Comparison of ENCODE assay signal across 10 mouse cellular contexts in the genomic region with DNA sequence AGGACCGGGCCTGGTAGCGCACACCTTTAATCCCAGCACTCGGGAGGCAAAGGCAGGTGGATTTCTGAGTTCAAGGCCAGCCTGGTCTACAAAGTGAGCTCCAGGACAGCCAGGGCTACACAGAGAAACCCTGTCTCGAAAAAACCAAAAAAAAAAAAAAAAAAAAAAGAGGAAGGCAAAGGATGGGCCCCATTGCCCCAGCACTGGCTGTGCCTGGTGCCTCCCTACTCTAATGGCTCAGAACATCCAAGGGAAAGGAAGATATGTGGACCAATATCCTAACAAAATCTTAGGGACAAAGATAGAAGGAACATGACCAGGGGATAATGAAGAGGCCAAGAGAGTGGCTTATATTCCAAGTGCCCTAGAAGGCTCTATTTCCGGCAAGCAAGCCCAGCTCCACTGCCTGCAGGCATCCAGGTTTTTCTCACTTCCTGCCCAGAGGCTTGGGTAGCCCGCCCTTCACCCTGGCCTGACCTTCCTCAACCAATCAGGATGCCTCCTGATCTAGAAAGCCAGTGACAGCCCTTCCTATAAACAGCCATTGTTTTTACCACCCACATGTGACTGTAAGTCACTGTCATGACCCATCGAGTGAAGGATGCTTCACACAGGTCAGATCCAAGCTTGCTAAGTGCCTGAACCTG. TPM values are rescaled to one million over a fixed set of nuclear protein-coding genes. Genes with fewer than 3 reads are reported as not detected.
DNase-seq lines count a peak whose midpoint lies in the region; ATAC-seq and TF ChIP-seq lines count a peak whose summit lies in the region.
"Had no signal": no experiment of that assay in that cellular context is flagged by ENCODE, and none has a peak within 500 bp of the region (broad histone marks: within the 10 kb centered on the region; RNA-seq: fewer than 3 reads in every experiment).

No protein-coding gene starts in this region.

- no peak overlapping the region for H3K27ac ChIP-seq in intestine, postnatal 0 days (ENCODE audit: low read depth, low read length)
- H3K27ac ChIP-seq in intestine, embryonic 16.5 days (ENCODE audit: low read length) = no peak overlapping the region
- no peak overlapping the region for H3K27ac ChIP-seq in stomach, postnatal 0 days (replicated peaks)

- no peaks in the 10 kb centered on the region for H3K36me3 ChIP-seq in intestine, postnatal 0 days (ENCODE audit: control insufficient read depth, insufficient read depth)
- no peaks in the 10 kb centered on the region for H3K36me3 ChIP-seq in intestine, embryonic 16.5 days (ENCODE audit: control insufficient read depth, insufficient read depth, low read length)
- H3K36me3 ChIP-seq in myocyte (ENCODE audit: control insufficient read depth, insufficient read depth) = no peaks in the 10 kb centered on the region
- H3K36me3 ChIP-seq in stomach, postnatal 0 days (ENCODE audit: control insufficient read depth, insufficient read depth, low read length) = no peaks in the 10 kb centered on the region
- H3K36me3 ChIP-seq: stomach, embryonic 15.5 days had no signal

- no peak overlapping the region for H3K4me3 ChIP-seq in intestine, postnatal 0 days (ENCODE audit: low read depth, low read length)
- no peak overlapping the region for H3K4me3 ChIP-seq in intestine, embryonic 16.5 days (ENCODE audit: low read length)
- H3K4me3 ChIP-seq in myocyte = no peak overlapping the region
- no peak overlapping the region for H3K4me3 ChIP-seq in stomach, postnatal 0 days (ENCODE audit: low read depth, low read length)

- peak; percentile 96 for DNase-seq in MEL-GATA-1-ER (ENCODE audit: extremely low read depth, low read depth)
- peak; percentile 46 to 61 for DNase-seq in heart, postnatal 10 days
- no peak for DNase-seq in left cerebral cortex, postnatal 36 days (ENCODE audit: low spot score in 2 of 2)
- DNase-seq in stomach, postnatal 0 days (ENCODE audit: low spot score) = no peak
- DNase-seq in right cerebral cortex, postnatal 14 days = no peak

- H3K9me3 ChIP-seq in intestine, postnatal 0 days (ENCODE audit: control insufficient read depth) = no peaks in the 10 kb centered on the region
- no peaks in the 10 kb centered on the region for H3K9me3 ChIP-seq in intestine, embryonic 16.5 days (ENCODE audit: control insufficient read depth, low read length)
- no peaks in the 10 kb centered on the region for H3K9me3 ChIP-seq in stomach, postnatal 0 days (ENCODE audit: control insufficient read depth, low read length)
- H3K9me3 ChIP-seq: stomach, embryonic 15.5 days had no signal

- intact Hi-C loops in heart, postnatal 10 days (cut with DNase I) = no loop called here
- intact Hi-C loops in left cerebral cortex, postnatal 36 days (cut with DNase I) = loop anchor here (5.0 kb wide), 1 partner anchor 37 kb away; a partner anchor contains a TSS

- H3K27me3 ChIP-seq in intestine, postnatal 0 days (replicated peaks; ENCODE audit: control insufficient read depth, insufficient read depth, low read length) = 0 out of 2 replicates have a peak, but pooled peaks cover 5% of the 10 kb centered on the region
- peaks cover 7% of the 10 kb centered on the region; the same call in 1 of the 2 replicates for H3K27me3 ChIP-seq in intestine, embryonic 16.5 days (replicated peaks; ENCODE audit: control insufficient read depth, insufficient read depth, low read length)
- H3K27me3 ChIP-seq in myocyte (ENCODE audit: control insufficient read depth, insufficient read depth, insufficient read length) = no peaks in the 10 kb centered on the region
- no peaks in the 10 kb centered on the region; the same call in 1 of the 2 replicates for H3K27me3 ChIP-seq in stomach, postnatal 0 days (ENCODE audit: control insufficient read depth, insufficient read depth, low read length)

- H3K4me1 ChIP-seq in intestine, postnatal 0 days (replicated peaks; ENCODE audit: control insufficient read depth, insufficient read depth, low read length) = peaks cover 14% of the 10 kb centered on the region
- H3K4me1 ChIP-seq in intestine, embryonic 16.5 days (ENCODE audit: control insufficient read depth, insufficient read depth, low read length) = peaks cover 42% of the 10 kb centered on the region
- 0 out of 2 replicates have a peak, but pooled peaks cover 3% of the 10 kb centered on the region for H3K4me1 ChIP-seq in stomach, postnatal 0 days (replicated peaks; ENCODE audit: control insufficient read depth, insufficient read depth)

- H3K4me2 ChIP-seq in intestine, postnatal 0 days (replicated peaks; ENCODE audit: low read depth) = no peak overlapping the region
- no peak overlapping the region for H3K4me2 ChIP-seq in intestine, embryonic 16.5 days (ENCODE audit: low read depth, low read length)
- H3K4me2 ChIP-seq in myocyte (ENCODE audit: low read depth) = peak overlapping the region; percentile 51
- no peak overlapping the region for H3K4me2 ChIP-seq in stomach, postnatal 0 days (replicated peaks; ENCODE audit: low read depth)

- H3K9ac ChIP-seq in intestine, postnatal 0 days (ENCODE audit: low read depth, low read length) = no peak overlapping the region
- H3K9ac ChIP-seq in intestine, embryonic 16.5 days (ENCODE audit: low read depth, low read length) = no peak overlapping the region
- H3K9ac ChIP-seq in stomach, postnatal 0 days (ENCODE audit: low read length) = no peak overlapping the region
- H3K9ac ChIP-seq: stomach, embryonic 15.5 days had no signal

- no peak for TF ChIP-seq EP300 in stomach, postnatal 0 days (optimal IDR thresholded peaks at IDR 0.05)

- 68% methylated on average over 6 of the region's 7 CpGs for WGBS in intestine, postnatal 0 days
- WGBS in intestine, embryonic 16.5 days = 61% methylated on average over 6 of the region's 7 CpGs
- WGBS in stomach, postnatal 0 days = 69% methylated on average over 6 of the region's 7 CpGs

- ATAC-seq in intestine, postnatal 0 days = 0 out of 2 replicates have a peak, but pooled peaks have one; percentile 13
- no peak for ATAC-seq in intestine, embryonic 16.5 days
- ATAC-seq in stomach, postnatal 0 days (ENCODE audit: low FRiP score, low TSS enrichment) = no peak

- no peak overlapping the region for H3ac ChIP-seq in myocyte (ENCODE audit: control insufficient read depth, insufficient read length)

- no peaks in the 10 kb centered on the region for H3K79me2 ChIP-seq in myocyte (ENCODE audit: control insufficient read depth, insufficient read depth)

- no peak for TF ChIP-seq CTCF in intestine, postnatal 0 days (IDR thresholded peaks at IDR 0.05; ENCODE audit: low read depth)
- TF ChIP-seq CTCF in stomach, postnatal 0 days (IDR thresholded peaks at IDR 0.05; ENCODE audit: low read depth) = no peak

- TF ChIP-seq POLR2A in myocyte (IDR thresholded peaks at IDR 0.05; ENCODE audit: insufficient read length, low read depth) = no peak

TF ChIP-seq in myocyte, 11 proteins besides CTCF, POLR2A, EP300 and RAD21 (continues in another document):
- TF ChIP-seq MYOD1 (IDR thresholded peaks at IDR 0.05; ENCODE audit: control insufficient read depth in 1 of 3, insufficient read length in 2 of 3, low read depth in 2 of 3) (no peak), TCF12 (IDR thresholded peaks at IDR 0.05; ENCODE audit: insufficient read depth, poor library complexity, severe bottlenecking) (no peak), CEBPB (IDR thresholded peaks at IDR 0.05; ENCODE audit: insufficient read depth, poor library complexity, severe bottlenecking) (no peak), E2F4 (IDR thresholded peaks at IDR 0.05; ENCODE audit: insufficient read depth) (no peak), SRF (IDR thresholded peaks at IDR 0.05; ENCODE audit: control insufficient read depth, insufficient read length, low read depth) (no peak), MAX (IDR thresholded peaks at IDR 0.05; ENCODE audit: low read depth) (no peak), USF1 (IDR thresholded peaks at IDR 0.05; ENCODE audit: low read depth) (no peak)

RNA-seq across cellular contexts. Expression of a gene that starts 2.8 kb away (rescaled TPM):
- polyA plus RNA-seq in intestine, postnatal 0 days (2015; fragmentation: Nextera tagmentation; extraction: Ambion mirVana) = 0.42 and 0.61 TPM in 2 replicates
- 1.7 and 2.0 TPM in 2 replicates for polyA plus RNA-seq in intestine, embryonic 16.5 days (2015; fragmentation: Nextera tagmentation; extraction: Ambion mirVana)
- total RNA-seq in heart, postnatal 10 days (2021) = under 1 TPM; 0.62 to 0.89 TPM
- polyA plus RNA-seq in myocyte (2012; fragmentation: generic; extraction: Trizol) = 4.0 TPM
- 1 to 10 TPM; 2.4 to 4.4 TPM for total RNA-seq in left cerebral cortex, postnatal 36 days (2021)
- 4.1 and 5.8 TPM in 2 replicates for polyA plus RNA-seq in stomach, postnatal 0 days (2015; fragmentation: Nextera tagmentation; extraction: Ambion mirVana)

RNA-seq across cellular contexts. Expression of a gene that starts 4.3 kb away (rescaled TPM):
- polyA plus RNA-seq in intestine, postnatal 0 days (2015; fragmentation: Nextera tagmentation; extraction: Ambion mirVana) = 40.4 and 40.9 TPM in 2 replicates
- 89.8 and 91.3 TPM in 2 replicates for polyA plus RNA-seq in intestine, embryonic 16.5 days (2015; fragmentation: Nextera tagmentation; extraction: Ambion mirVana)
- total RNA-seq in heart, postnatal 10 days (2021) = 10 to 100 TPM; 85.0 to 88.5 TPM
- 37.7 TPM for polyA plus RNA-seq in myocyte (2012; fragmentation: generic; extraction: Trizol)
- 10 to 100 TPM; 52.1 to 57.4 TPM for total RNA-seq in left cerebral cortex, postnatal 36 days (2021)
- 29.3 and 30.2 TPM in 2 replicates for polyA plus RNA-seq in stomach, postnatal 0 days (2015; fragmentation: Nextera tagmentation; extraction: Ambion mirVana)

RNA-seq across cellular contexts. Expression of a gene that starts 24.1 kb away (rescaled TPM):
- polyA plus RNA-seq in intestine, postnatal 0 days (2015; fragmentation: Nextera tagmentation; extraction: Ambion mirVana) = 0.08 and 0.17 TPM in 2 replicates
- 0.12 and 0.57 TPM in 2 replicates for polyA plus RNA-seq in intestine, embryonic 16.5 days (2015; fragmentation: Nextera tagmentation; extraction: Ambion mirVana)
- under 1 TPM; 0.12 to 0.22 TPM for total RNA-seq in heart, postnatal 10 days (2021)
- 0.24 TPM for polyA plus RNA-seq in myocyte (2012; fragmentation: generic; extraction: Trizol)
- not detected for total RNA-seq in left cerebral cortex, postnatal 36 days (2021)
- polyA plus RNA-seq in stomach, postnatal 0 days (2015; fragmentation: Nextera tagmentation; extraction: Ambion mirVana) = 0.10 TPM in 1 of 2 replicates, not detected in the other
- total RNA-seq: left cerebral cortex, postnatal 14 days had no signal

RNA-seq across cellular contexts. Expression of a gene that starts 24.5 kb away (rescaled TPM):
- 3.5 and 3.7 TPM in 2 replicates for polyA plus RNA-seq in intestine, postnatal 0 days (2015; fragmentation: Nextera tagmentation; extraction: Ambion mirVana)
- polyA plus RNA-seq in intestine, embryonic 16.5 days (2015; fragmentation: Nextera tagmentation; extraction: Ambion mirVana) = 7.0 and 7.7 TPM in 2 replicates
- 10 to 100 TPM; 44.0 to 44.4 TPM for total RNA-seq in heart, postnatal 10 days (2021)
- polyA plus RNA-seq in myocyte (2012; fragmentation: generic; extraction: Trizol) = 0.92 TPM
- 10 to 100 TPM in 1 of 2 experiments, 1 to 10 TPM in 1; 6.9 to 10.8 TPM for total RNA-seq in left cerebral cortex, postnatal 36 days (2021)
- polyA plus RNA-seq in stomach, postnatal 0 days (2015; fragmentation: Nextera tagmentation; extraction: Ambion mirVana) = 3.1 and 3.2 TPM in 2 replicates

RNA-seq across cellular contexts. Expression of a gene that starts 34.2 kb away (rescaled TPM):
- 28.4 and 29.9 TPM in 2 replicates for polyA plus RNA-seq in intestine, postnatal 0 days (2015; fragmentation: Nextera tagmentation; extraction: Ambion mirVana)
- 37.0 and 38.1 TPM in 2 replicates for polyA plus RNA-seq in intestine, embryonic 16.5 days (2015; fragmentation: Nextera tagmentation; extraction: Ambion mirVana)
- total RNA-seq in heart, postnatal 10 days (2021) = 10 to 100 TPM; 21.5 to 25.0 TPM
- 30.0 TPM for polyA plus RNA-seq in myocyte (2012; fragmentation: generic; extraction: Trizol)
- total RNA-seq in left cerebral cortex, postnatal 36 days (2021) = 100 to 1,000 TPM; 127 to 133 TPM
- polyA plus RNA-seq in stomach, postnatal 0 days (2015; fragmentation: Nextera tagmentation; extraction: Ambion mirVana) = 29.3 and 30.5 TPM in 2 replicates

Comparison
In these comparisons a context has a peak if more than half of its experiments do, and no peak if none do; other contexts are left out.
1. DNase-seq: peak in MEL-GATA-1-ER (single experiment) and heart, postnatal 10 days (2 of 2); none in left cerebral cortex, postnatal 36 days (0 of 2), stomach, postnatal 0 days (single experiment) and right cerebral cortex, postnatal 14 days (single experiment).